Mouse (Mus musculus) midbrain, embryonic 11.5 days (tissue): ENCODE data around the gene Ccdc173. TPM values are rescaled to one million over a fixed set of nuclear protein-coding genes. Genes with fewer than 3 reads are reported as not detected.

Experiments used
- ATAC-seq: fragments of 200-750 bp; cut with Nextera tagmentation; 2 replicates; pipeline ENCODE4 v1.8.0; 2017; ENCODE audit warnings: moderate TSS enrichment, moderate library complexity; ENCODE audit not compliant: low FRiP score
- DNase-seq: peaks from one replicate; pipeline ENCODE4 v3.0.0; 2015; ENCODE audit warnings: low spot score; ENCODE audit errors: missing footprints
- H3K27ac ChIP-seq: fragments of 300-500 bp; sonication (generic); 2 replicates; pipeline ENCODE4 v1.5.1; 2014; ENCODE audit warnings: low read depth, low read length
- H3K27me3 ChIP-seq: fragments of 300-500 bp; sonication (generic); 2 replicates; pipeline ENCODE4 v1.6.1; 2014; ENCODE audit warnings: mild to moderate bottlenecking, low read length, moderate library complexity, mixed read lengths; ENCODE audit not compliant: control insufficient read depth, insufficient read depth
- H3K36me3 ChIP-seq: fragments of 300-500 bp; sonication (generic); 2 replicates; pipeline ENCODE4 v1.6.1; 2014; ENCODE audit warnings: mild to moderate bottlenecking, low read length, moderate library complexity, mixed read lengths; ENCODE audit not compliant: control insufficient read depth, insufficient read depth
- H3K4me1 ChIP-seq: fragments of 300-500 bp; sonication (generic); 2 replicates; pipeline ENCODE4 v1.6.1; 2014; ENCODE audit warnings: low read length; ENCODE audit not compliant: control insufficient read depth, insufficient read depth
- H3K4me2 ChIP-seq: fragments of 300-500 bp; sonication (generic); 2 replicates; pipeline ENCODE4 v1.6.1; 2014; ENCODE audit warnings: mild to moderate bottlenecking, moderate library complexity
- H3K4me3 ChIP-seq: fragments of 300-500 bp; sonication (generic); 2 replicates; pipeline ENCODE4 v1.5.1; 2014; ENCODE audit warnings: low read depth, low read length
- H3K9ac ChIP-seq: fragments of 300-500 bp; sonication (generic); 2 replicates; pipeline ENCODE4 v1.6.1; 2014; ENCODE audit warnings: low read length
- H3K9me3 ChIP-seq: fragments of 300-500 bp; sonication (generic); 2 replicates; pipeline ENCODE4 v1.6.1; 2016; ENCODE audit warnings: low read length; ENCODE audit not compliant: control insufficient read depth
- WGBS: fragments of 180-500 bp; shearing (Covaris S2); extraction: QIAGEN DNeasy Blood & Tissue Kit; methylation state at CpG from one replicate; pipeline ENCODE4 v1.1.7; 2014; 5-methylcytosine and 5-hydroxymethylcytosine counted together
- polyA plus RNA-seq: library from polyadenylated mRNA; unstranded; fragments of >200 nt; fragmentation: Nextera tagmentation; extraction: Ambion mirVana; gene quantifications from 2 replicates; pipeline ENCODE4 v1.2.1, GENCODE M21; 2014

The Ccdc173 gene
- polyA plus RNA-seq, 1 experiment from 2014 or later, result 3.9 TPM

- 72% methylated on average over 8 of the region's 8 CpGs for WGBS
- Histone ChIP-seq H3K9me3 (no peaks in the 10 kb centered on the region), H3K36me3 (no peaks in the 10 kb centered on the region), H3K27me3 (no peaks in the 10 kb centered on the region), H3K27ac (no peak overlapping the region), H3K4me3 (no peak overlapping the region), H3K4me1 (no peaks in the 10 kb centered on the region), H3K4me2 (no peak overlapping the region), H3K9ac (no peak overlapping the region)
- ATAC-seq (no peak), DNase-seq (no peak)
These were observed 14.4 kb upstream of the Ccdc173 start for GRCm38 (mm10) chr2:69803756-69804155.

GRCm38 (mm10) chr2:69802911-69803312 is 13.5 kb upstream of the Ccdc173 start:
- Histone ChIP-seq H3K36me3 (no peaks in the 10 kb centered on the region; the same call in 1 of the 2 replicates), H3K27ac (no peak overlapping the region), H3K4me1 (no peaks in the 10 kb centered on the region), H3K4me3 (no peak overlapping the region), H3K4me2 (no peak overlapping the region), H3K27me3 (no peaks in the 10 kb centered on the region), H3K9me3 (no peaks in the 10 kb centered on the region), H3K9ac (no peak overlapping the region)
- DNase-seq (peak; percentile 89), ATAC-seq (peak; percentile 22; the same call in 1 of the 2 replicates)
- 61% methylated on average over 5 of the region's 5 CpGs for WGBS

- WGBS, result 81% methylated on average over 4 of the region's 4 CpGs
- H3K9me3 ChIP-seq, result no peaks in the 10 kb centered on the region
- no peak for DNase-seq
- H3K4me1 ChIP-seq, result no peaks in the 10 kb centered on the region
- H3K9ac ChIP-seq, result no peak overlapping the region
- H3K36me3 ChIP-seq, result peaks cover 2% of the 10 kb centered on the region; the same call in 1 of the 2 replicates
- H3K4me3 ChIP-seq, result no peak overlapping the region
- no peak for ATAC-seq
- H3K27me3 ChIP-seq, result no peaks in the 10 kb centered on the region
- H3K27ac ChIP-seq, result no peak overlapping the region
- no peak overlapping the region for H3K4me2 ChIP-seq
These were observed 1.3 kb upstream of the Ccdc173 start for GRCm38 (mm10) chr2:69790722-69791121.

GRCm38 (mm10) chr2:69790285-69790684 is 910 bp upstream of the Ccdc173 start:
- Histone ChIP-seq H3K27ac (no peak overlapping the region), H3K36me3 (peaks cover 2% of the 10 kb centered on the region; the same call in 1 of the 2 replicates), H3K27me3 (no peaks in the 10 kb centered on the region), H3K9me3 (no peaks in the 10 kb centered on the region), H3K4me3 (peak overlapping the region; percentile 54), H3K4me2 (peak overlapping the region; percentile 87), H3K4me1 (no peaks in the 10 kb centered on the region), H3K9ac (no peak overlapping the region)
- ATAC-seq, result peak; percentile 59
- WGBS, result 2% methylated on average over 10 of the region's 10 CpGs
- peak; percentile 99 for DNase-seq

GRCm38 (mm10) chr2:69788974-69789373 is 401 bp downstream of the Ccdc173 start:
- Histone ChIP-seq H3K4me3 (peak overlapping the region; percentile 54), H3K9ac (peak overlapping the region; percentile 66), H3K4me1 (no peaks in the 10 kb centered on the region), H3K27me3 (no peaks in the 10 kb centered on the region), H3K9me3 (no peaks in the 10 kb centered on the region), H3K36me3 (0 out of 2 replicates have a peak, but pooled peaks cover 2% of the 10 kb centered on the region), H3K27ac (peak overlapping the region; percentile 35; the same call in 1 of the 2 replicates), H3K4me2 (peak overlapping the region; percentile 87)
- ATAC-seq, result peak; percentile 38
- no peak for DNase-seq
- 32% methylated on average over 9 of the region's 9 CpGs for WGBS

GRCm38 (mm10) chr2:69778836-69779177 is 10.6 kb downstream of the Ccdc173 start:
- ATAC-seq (no peak), DNase-seq (no peak)
- H3K27me3 ChIP-seq, result no peaks in the 10 kb centered on the region
- H3K27ac ChIP-seq, result no peak overlapping the region
- no peaks in the 10 kb centered on the region for H3K4me1 ChIP-seq
- no peaks in the 10 kb centered on the region for H3K9me3 ChIP-seq
- no peak overlapping the region for H3K4me3 ChIP-seq
- 56% methylated on average over 5 of the region's 5 CpGs for WGBS
- no peak overlapping the region for H3K4me2 ChIP-seq
- H3K36me3 ChIP-seq, result peaks cover 2% of the 10 kb centered on the region; the same call in 1 of the 2 replicates
- H3K9ac ChIP-seq, result no peak overlapping the region

GRCm38 (mm10) chr2:69777985-69778835 is 11.2 kb downstream of the Ccdc173 start:
- ATAC-seq, result no peak
- WGBS, result 73% methylated on average over 7 of the region's 7 CpGs
- Histone ChIP-seq H3K9ac (no peak overlapping the region), H3K9me3 (no peaks in the 10 kb centered on the region), H3K4me2 (no peak overlapping the region), H3K27me3 (no peaks in the 10 kb centered on the region), H3K36me3 (peaks cover 2% of the 10 kb centered on the region; the same call in 1 of the 2 replicates), H3K27ac (no peak overlapping the region), H3K4me1 (no peaks in the 10 kb centered on the region), H3K4me3 (no peak overlapping the region)
- no peak for DNase-seq

GRCm38 (mm10) chr2:69773331-69773730 is 16.0 kb downstream of the Ccdc173 start:
- H3K27ac ChIP-seq, result no peak overlapping the region
- ATAC-seq (no peak), DNase-seq (no peak)
- H3K4me3 ChIP-seq, result no peak overlapping the region
- WGBS, result 99% methylated on average over 3 of the region's 3 CpGs
- H3K4me1 ChIP-seq, result no peaks in the 10 kb centered on the region
- H3K27me3 ChIP-seq, result no peaks in the 10 kb centered on the region
- peaks cover 2% of the 10 kb centered on the region; the same call in 1 of the 2 replicates for H3K36me3 ChIP-seq
- no peak overlapping the region for H3K4me2 ChIP-seq
- H3K9ac ChIP-seq, result no peak overlapping the region
- no peaks in the 10 kb centered on the region for H3K9me3 ChIP-seq

- H3K36me3 ChIP-seq, result no peaks in the 10 kb centered on the region
- DNase-seq (no peak), ATAC-seq (no peak)
- 94% methylated on average over 1 of the region's 1 CpGs for WGBS
- H3K9ac ChIP-seq, result no peak overlapping the region
- no peak overlapping the region for H3K4me2 ChIP-seq
- no peaks in the 10 kb centered on the region for H3K9me3 ChIP-seq
- no peaks in the 10 kb centered on the region for H3K27me3 ChIP-seq
- no peak overlapping the region for H3K27ac ChIP-seq
- no peak overlapping the region for H3K4me3 ChIP-seq
- H3K4me1 ChIP-seq, result peaks cover 3% of the 10 kb centered on the region; the same call in 1 of the 2 replicates
These were observed 24.7 kb downstream of the Ccdc173 start for GRCm38 (mm10) chr2:69764716-69765115.
